Mouse (Mus musculus) embryonic fibroblast, embryonic 13.5 days (primary cell): ENCODE data around the gene Dnah11. TPM values are rescaled to one million over a fixed set of nuclear protein-coding genes. Genes with fewer than 3 reads are reported as not detected.

ENCODE experiments used
- H3K27ac ChIP-seq: 2 replicates; pipeline ENCODE4 v1.5.1; 2012; ENCODE audit warnings: low read length, control low read depth, inconsistent platforms; ENCODE audit not compliant: insufficient read depth
- H3K4me1 ChIP-seq: 2 replicates; pipeline ENCODE4 v1.6.1; 2011; ENCODE audit warnings: low read length; ENCODE audit not compliant: control insufficient read depth, insufficient read depth
- H3K4me3 ChIP-seq: 2 replicates; pipeline ENCODE4 v1.5.1; 2011; ENCODE audit warnings: mild to moderate bottlenecking, control low read depth, low read length; ENCODE audit not compliant: insufficient read depth
- CTCF ChIP-seq: IDR thresholded peaks from 2 replicates; pipeline ENCODE4 v1.5.1; 2011; ENCODE audit warnings: mild to moderate bottlenecking, control low read depth, low read length, moderate library complexity, borderline replicate concordance; ENCODE audit not compliant: insufficient read depth
- POLR2A ChIP-seq: IDR thresholded peaks from 2 replicates; pipeline ENCODE4 v1.6.1; 2011; ENCODE audit warnings: low read depth, mild to moderate bottlenecking, control low read depth, low read length, moderate library complexity
- polyA plus RNA-seq: library from polyadenylated mRNA; stranded (reverse); fragments of >200 nt; gene quantifications from 2 replicates; pipeline ENCODE4 v1.2.4, GENCODE M21; 2011; ENCODE audit warnings: low read depth; ENCODE audit not compliant: missing spikeins, insufficient read length

Dnah11 gene
- polyA plus RNA-seq, 1 experiment: not detected

DNA sequence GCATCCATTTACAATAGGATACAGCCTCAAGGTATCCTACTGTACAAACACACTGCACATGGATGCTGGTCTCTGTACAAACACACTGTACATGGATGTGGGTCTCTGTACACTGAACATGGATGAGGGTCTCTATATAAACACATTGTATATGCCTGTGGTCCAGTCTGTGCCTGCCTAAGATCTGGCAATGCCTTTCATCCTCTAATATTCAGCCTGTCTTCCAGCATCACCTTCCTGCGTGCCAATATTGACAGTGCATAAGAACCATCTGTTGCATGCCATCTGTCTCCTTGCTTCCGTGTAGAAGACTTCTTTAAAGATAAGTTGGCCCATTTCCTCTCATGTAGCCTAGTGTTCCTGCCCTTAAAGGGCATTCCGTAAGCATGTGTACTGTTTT is 100.6 kb downstream of the Dnah11 start:
- Histone ChIP-seq H3K27ac (no peak overlapping the region), H3K4me3 (no peak overlapping the region), H3K4me1 (no peaks in the 10 kb centered on the region)
- no peak for TF ChIP-seq CTCF
- TF ChIP-seq POLR2A: no peak

DNA sequence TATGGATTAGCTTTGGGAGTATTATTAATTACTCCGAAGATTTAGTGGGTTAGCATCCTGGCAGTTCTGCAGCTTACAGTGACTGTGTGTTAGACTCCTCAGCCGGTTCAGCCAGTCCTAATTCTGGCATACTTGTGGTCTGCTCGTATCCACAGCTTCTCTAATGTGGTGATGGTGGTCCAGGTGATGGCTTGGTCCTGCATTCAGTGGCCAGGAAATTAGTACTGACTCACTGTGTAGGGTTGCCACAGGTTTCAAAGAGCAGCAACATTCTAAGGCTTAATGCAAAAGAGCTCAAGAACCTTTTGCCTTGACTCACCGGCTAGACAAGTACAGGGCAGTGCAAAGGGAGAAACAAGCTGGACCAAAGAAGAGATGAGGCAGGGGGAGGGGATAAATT is 103.9 kb downstream of the Dnah11 start:
- H3K27ac ChIP-seq: no peak overlapping the region
- no peak overlapping the region for H3K4me3 ChIP-seq
- no peak for TF ChIP-seq POLR2A
- TF ChIP-seq CTCF: no peak
- no peaks in the 10 kb centered on the region for H3K4me1 ChIP-seq

DNA sequence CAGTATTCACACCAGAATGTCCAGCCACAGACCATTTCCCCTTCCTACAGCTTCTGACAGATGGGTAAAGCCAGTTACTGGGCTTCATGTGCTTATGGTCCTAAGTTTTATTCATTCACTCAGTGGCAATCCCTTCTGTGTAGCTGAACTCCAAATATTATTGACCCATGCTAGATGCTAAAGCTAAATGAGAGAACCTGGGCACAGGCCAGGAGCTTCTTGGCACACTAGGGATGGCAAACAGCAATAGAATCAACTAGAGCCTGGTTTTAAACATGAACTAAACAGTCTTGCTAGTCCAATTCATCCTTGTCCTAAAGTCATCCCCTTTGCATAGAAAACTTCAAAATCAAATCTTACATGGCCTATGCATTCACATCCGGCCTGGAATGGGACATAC is 113.6 kb downstream of the Dnah11 start:
- TF ChIP-seq CTCF (no peak), POLR2A (no peak)
- Histone ChIP-seq H3K4me1 (no peaks in the 10 kb centered on the region), H3K27ac (no peak overlapping the region), H3K4me3 (no peak overlapping the region)

DNA sequence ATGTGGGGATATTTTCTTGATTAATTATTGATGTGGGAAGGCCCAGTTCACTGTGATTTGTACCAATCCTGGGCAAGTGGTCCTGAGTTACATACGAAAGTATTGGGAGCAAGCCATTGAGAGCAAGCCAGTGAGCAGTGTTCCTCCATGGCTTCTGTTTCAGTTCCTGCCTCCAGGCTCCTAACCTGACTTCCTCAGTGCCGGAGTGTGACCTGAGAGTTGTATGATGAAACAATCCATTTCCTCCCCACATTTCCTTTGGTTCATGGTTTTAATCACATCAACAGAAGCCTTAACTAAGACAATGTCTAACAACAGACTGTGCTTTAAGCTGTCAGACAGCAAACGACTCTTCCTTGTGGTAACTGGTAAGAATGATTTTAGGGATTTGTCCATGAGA is 114.0 kb downstream of the Dnah11 start:
- no peak overlapping the region for H3K4me3 ChIP-seq
- TF ChIP-seq CTCF (no peak), POLR2A (no peak)
- no peaks in the 10 kb centered on the region for H3K4me1 ChIP-seq

DNA sequence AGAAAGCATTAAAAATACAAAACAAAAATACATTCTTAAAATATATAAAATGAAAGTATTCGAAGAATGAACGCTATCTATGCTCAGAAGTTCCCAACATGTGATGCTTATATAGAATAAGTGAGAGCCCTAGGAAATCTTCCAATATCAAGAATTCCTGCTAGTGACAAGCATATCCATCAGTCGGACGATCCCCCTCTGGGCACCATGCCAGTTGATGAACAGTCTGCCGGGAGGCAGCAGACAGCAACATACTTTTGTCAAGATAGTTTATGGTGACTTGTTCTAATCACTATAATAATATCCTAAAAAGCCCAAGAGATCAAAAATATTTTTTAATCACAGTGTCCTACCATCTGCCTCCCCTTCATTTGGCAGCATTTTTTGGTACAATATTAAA is 114.7 kb downstream of the Dnah11 start:
- no peak overlapping the region for H3K4me3 ChIP-seq
- H3K27ac ChIP-seq: no peak overlapping the region
- no peaks in the 10 kb centered on the region for H3K4me1 ChIP-seq
- TF ChIP-seq CTCF (no peak), POLR2A (no peak)

More for the DNA sequence above, 114.0 kb downstream of the Dnah11 start:
- no peak overlapping the region for H3K27ac ChIP-seq

DNA sequence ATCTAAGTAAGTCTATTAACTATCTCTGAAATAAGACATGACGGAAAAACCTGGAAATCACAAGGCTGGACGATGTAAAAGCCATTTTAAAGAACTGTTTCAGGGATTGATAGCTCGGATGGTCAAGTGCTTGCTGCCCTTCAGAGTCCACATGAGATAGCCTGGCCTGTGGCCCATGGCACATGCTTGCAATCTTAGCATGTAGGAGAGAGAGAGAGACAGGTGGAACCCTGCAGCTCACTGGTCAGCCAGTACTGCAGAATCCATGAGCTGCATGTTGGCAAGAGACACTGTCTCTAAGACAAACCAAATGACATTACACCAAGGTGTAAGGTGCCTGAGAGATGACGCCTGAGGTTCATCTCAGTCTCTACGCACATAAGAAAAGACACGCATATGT is 118.4 kb downstream of the Dnah11 start:
- Histone ChIP-seq H3K4me1 (no peaks in the 10 kb centered on the region), H3K27ac (no peak overlapping the region), H3K4me3 (no peak overlapping the region)
- TF ChIP-seq CTCF (no peak), POLR2A (no peak)

DNA sequence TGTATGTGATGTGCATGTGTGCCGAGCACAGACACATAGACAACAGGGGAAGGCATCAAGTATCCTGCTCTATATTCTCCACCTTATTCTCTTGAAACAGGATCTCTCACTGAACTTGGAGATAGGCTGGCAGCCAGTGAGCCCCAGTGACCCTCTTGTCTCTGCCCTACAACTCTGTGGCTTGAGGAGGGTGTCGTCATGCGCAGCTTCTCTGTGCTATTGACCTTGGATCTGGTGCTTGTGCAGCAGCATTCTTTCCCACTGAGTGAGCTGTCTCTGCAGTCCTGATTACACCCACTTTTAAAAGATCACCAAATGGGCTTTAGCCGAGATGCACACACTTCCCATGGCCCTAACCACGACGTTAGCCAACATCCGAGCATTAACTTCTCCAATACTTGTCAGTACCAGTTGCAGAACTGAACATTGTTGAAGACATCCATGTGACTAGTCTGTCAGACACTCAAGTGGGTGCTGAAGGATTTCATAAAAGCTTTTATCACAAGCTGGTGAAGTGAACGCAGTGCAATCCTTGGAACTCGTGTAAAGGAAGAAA is 120.3 kb downstream of the Dnah11 start:
- Histone ChIP-seq H3K4me3 (no peak overlapping the region), H3K4me1 (no peaks in the 10 kb centered on the region), H3K27ac (no peak overlapping the region)
- TF ChIP-seq CTCF (no peak), POLR2A (no peak)

DNA sequence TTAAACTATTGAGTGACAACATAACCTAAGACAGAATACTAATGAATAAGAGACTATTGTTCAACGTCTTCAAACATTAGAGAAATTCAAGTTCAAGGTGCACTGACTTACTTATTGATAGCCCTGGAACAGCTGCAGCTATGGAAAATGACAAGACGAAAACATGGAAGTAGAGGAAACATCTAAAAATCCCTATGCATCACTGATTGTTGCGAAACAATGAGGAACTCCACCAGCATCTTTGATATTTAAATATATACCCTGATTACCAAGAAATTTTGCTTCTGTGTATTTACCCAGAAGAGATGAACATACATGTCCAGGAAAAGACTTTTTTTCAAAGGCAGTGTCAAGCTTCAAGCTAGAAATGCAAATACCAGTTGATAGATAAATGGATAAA is 122.0 kb downstream of the Dnah11 start:
- TF ChIP-seq POLR2A (no peak), CTCF (no peak)
- no peak overlapping the region for H3K27ac ChIP-seq
- no peaks in the 10 kb centered on the region for H3K4me1 ChIP-seq
- no peak overlapping the region for H3K4me3 ChIP-seq

DNA sequence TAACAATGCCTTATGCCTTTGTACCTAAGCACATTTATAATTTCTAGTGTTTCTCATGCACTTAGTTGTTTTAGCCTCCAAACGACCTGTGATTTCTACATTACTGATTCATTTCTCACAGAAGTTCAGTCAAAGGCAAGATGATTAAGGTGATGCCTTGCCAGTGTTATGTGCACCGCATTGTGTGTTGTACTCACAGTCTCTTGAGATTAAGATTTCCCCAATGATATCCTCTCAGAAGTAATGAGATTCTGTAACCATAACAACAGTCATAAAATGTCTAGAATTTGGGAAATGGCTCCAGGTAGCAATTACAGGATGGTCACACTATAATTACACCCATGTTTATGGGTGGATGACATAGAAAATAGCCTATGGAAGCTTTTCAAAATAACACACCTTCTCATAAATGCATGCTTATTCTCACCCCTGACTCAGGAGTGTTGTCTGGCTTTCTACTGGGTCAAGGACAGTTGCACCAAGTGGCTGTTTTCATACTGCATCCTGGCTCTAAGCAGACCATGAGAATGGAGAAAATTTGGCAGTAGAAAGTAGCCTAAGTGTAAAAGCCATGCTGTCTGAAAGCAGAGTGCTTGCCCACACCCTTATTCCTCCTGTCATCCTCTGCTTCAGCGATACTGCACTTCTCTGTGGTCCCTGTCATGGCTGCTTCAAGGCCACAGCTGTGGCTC is 126.5 kb downstream of the Dnah11 start:
- Histone ChIP-seq H3K4me3 (no peak overlapping the region), H3K27ac (no peak overlapping the region)

DNA sequence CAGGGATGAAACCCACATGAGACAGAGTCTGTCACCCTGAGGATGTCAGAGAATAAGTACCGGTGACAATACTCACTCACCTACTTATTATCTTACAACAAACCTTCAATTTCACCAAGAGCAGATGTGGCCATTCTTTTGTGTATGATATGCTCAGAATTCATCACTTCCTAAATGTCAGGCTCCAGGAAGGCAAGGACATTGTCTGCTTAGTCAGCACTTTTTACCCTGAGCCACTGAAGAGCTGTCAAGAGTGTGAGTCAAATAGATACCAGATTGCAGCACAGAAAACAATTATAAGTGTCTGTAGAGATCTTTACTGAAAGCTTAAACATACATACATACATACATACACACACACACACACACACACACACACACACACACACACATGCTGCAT is 127.2 kb downstream of the Dnah11 start:
- TF ChIP-seq POLR2A: no peak
- no peak for TF ChIP-seq CTCF
- H3K27ac ChIP-seq: no peak overlapping the region
- H3K4me3 ChIP-seq: no peak overlapping the region
- no peaks in the 10 kb centered on the region for H3K4me1 ChIP-seq

More for the DNA sequence above, 126.5 kb downstream of the Dnah11 start:
- TF ChIP-seq POLR2A: no peak
- no peaks in the 10 kb centered on the region for H3K4me1 ChIP-seq

DNA sequence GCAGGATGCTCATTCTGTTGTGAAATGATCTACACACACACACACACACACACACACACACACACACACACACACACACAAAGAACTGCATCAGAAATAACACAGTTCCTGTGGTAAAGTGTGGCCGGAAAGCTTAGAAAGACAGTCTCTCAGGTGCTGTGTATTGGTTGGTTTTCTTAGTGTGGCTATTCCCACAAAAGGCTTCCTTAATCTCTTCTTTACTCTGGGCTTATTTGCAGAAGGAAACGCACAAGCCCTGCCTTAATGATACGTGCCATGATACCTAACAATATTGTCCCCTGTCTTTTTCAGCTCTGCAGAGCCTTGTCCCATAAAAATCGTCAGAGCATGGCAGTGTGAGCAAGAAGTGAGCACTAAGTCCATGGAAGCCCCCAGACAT is 130.1 kb downstream of the Dnah11 start:
- TF ChIP-seq CTCF: no peak
- TF ChIP-seq POLR2A: no peak
- Histone ChIP-seq H3K4me3 (no peak overlapping the region), H3K27ac (no peak overlapping the region), H3K4me1 (no peaks in the 10 kb centered on the region)
